Mouse (Mus musculus): ENCODE data around the gene Trak1. TPM values are rescaled to one million over a fixed set of nuclear protein-coding genes. Genes with fewer than 3 reads are reported as not detected.
"Not testable (repeated sequence)": the region's sequence is repeated elsewhere in the genome, so short reads cannot be mapped to it uniquely, and the experiment has no call there.

Gene Trak1
- polyA plus RNA-seq, 1 experiment from 2014 or later, result 38.0 TPM

- Histone ChIP-seq H3K4me2 (replicated peaks) (no peak overlapping the region), H3K9ac (replicated peaks) (no peak overlapping the region), H3K4me1 (no peaks in the 10 kb centered on the region), H3K36me3 (peaks cover 7% of the 10 kb centered on the region), H3K4me3 (no peak overlapping the region), H3K27me3 (no peaks in the 10 kb centered on the region), H3K27ac (replicated peaks) (no peak overlapping the region), H3K9me3 (no peaks in the 10 kb centered on the region)
- no peak for ATAC-seq (ENCODE audit: low FRiP score, low read depth)
- 87% methylated on average over 15 of the region's 15 CpGs for WGBS
Measured at GRCm38 (mm10) chr9:121433745-121434528, 136.6 kb downstream of the Trak1 start.

- H3K4me3 ChIP-seq, result no peak overlapping the region
- H3K9ac ChIP-seq (replicated peaks), result no peak overlapping the region
- no peaks in the 10 kb centered on the region for H3K9me3 ChIP-seq
- 79% methylated on average over 3 of the region's 3 CpGs for WGBS
- H3K4me2 ChIP-seq (replicated peaks), result no peak overlapping the region
- H3K4me1 ChIP-seq, result no peaks in the 10 kb centered on the region
- no peak overlapping the region for H3K27ac ChIP-seq (replicated peaks)
- H3K27me3 ChIP-seq, result no peaks in the 10 kb centered on the region
- H3K36me3 ChIP-seq, result peaks cover 7% of the 10 kb centered on the region
- ATAC-seq (ENCODE audit: low FRiP score, low read depth), result no peak
Measured at GRCm38 (mm10) chr9:121435332-121435956, 138.1 kb downstream of the Trak1 start.

GRCm38 (mm10) chr9:121436501-121436900 is 139.2 kb downstream of the Trak1 start:
- peaks cover 8% of the 10 kb centered on the region for H3K36me3 ChIP-seq
- H3K27ac ChIP-seq (replicated peaks), result peak overlapping the region; percentile 15; the same call in 1 of the 2 replicates
- no peak for ATAC-seq (ENCODE audit: low FRiP score, low read depth)
- WGBS, result 67% methylated on average over 1 of the region's 1 CpGs
- H3K9me3 ChIP-seq, result no peaks in the 10 kb centered on the region
- H3K4me1 ChIP-seq, result no peaks in the 10 kb centered on the region
- H3K4me2 ChIP-seq (replicated peaks), result no peak overlapping the region
- H3K9ac ChIP-seq (replicated peaks), result no peak overlapping the region
- H3K4me3 ChIP-seq, result no peak overlapping the region
- H3K27me3 ChIP-seq, result no peaks in the 10 kb centered on the region

GRCm38 (mm10) chr9:121442145-121442544 is 144.8 kb downstream of the Trak1 start:
- Histone ChIP-seq H3K9ac (replicated peaks) (no peak overlapping the region), H3K4me3 (no peak overlapping the region), H3K27ac (replicated peaks) (no peak overlapping the region), H3K4me2 (replicated peaks) (no peak overlapping the region), H3K36me3 (peaks cover 49% of the 10 kb centered on the region), H3K4me1 (no peaks in the 10 kb centered on the region), H3K27me3 (no peaks in the 10 kb centered on the region), H3K9me3 (no peaks in the 10 kb centered on the region)
- WGBS, result 87% methylated on average over 1 of the region's 1 CpGs
- no peak for ATAC-seq (ENCODE audit: low FRiP score, low read depth)

GRCm38 (mm10) chr9:121443696-121444366 is 146.5 kb downstream of the Trak1 start:
- WGBS, result 67% methylated on average over 31 of the region's 31 CpGs
- Histone ChIP-seq H3K4me1 (no peaks in the 10 kb centered on the region), H3K27ac (replicated peaks) (no peak overlapping the region; the same call in 1 of the 2 replicates), H3K27me3 (no peaks in the 10 kb centered on the region), H3K4me2 (replicated peaks) (no peak overlapping the region), H3K4me3 (no peak overlapping the region), H3K36me3 (peaks cover 65% of the 10 kb centered on the region), H3K9me3 (no peaks in the 10 kb centered on the region), H3K9ac (replicated peaks) (no peak overlapping the region)
- no peak for ATAC-seq (ENCODE audit: low FRiP score, low read depth)

DNA sequence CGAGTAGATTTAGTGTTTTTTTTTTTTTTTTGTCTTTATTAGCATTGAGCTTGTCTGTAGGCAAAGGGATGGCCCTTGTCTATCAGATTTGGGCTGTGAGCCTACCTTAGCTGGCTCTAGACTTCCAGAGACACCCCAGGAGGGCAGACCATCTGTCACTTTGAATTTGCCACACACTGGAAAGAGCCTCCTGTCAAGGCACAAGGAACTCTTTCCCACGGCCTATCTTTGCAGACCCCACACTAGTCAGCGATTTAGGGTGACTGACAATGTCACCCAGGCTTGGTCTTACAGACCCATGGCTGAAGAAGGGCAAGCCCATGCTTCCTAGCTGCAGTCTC is 147.0 kb downstream of the Trak1 start:
- ATAC-seq (ENCODE audit: low FRiP score, low read depth), result no peak
- Histone ChIP-seq H3K4me3 (no peak overlapping the region), H3K4me2 (replicated peaks) (no peak overlapping the region), H3K27me3 (no peaks in the 10 kb centered on the region), H3K27ac (replicated peaks) (no peak overlapping the region; the same call in 1 of the 2 replicates), H3K9me3 (no peaks in the 10 kb centered on the region), H3K9ac (replicated peaks) (no peak overlapping the region), H3K36me3 (peaks cover 70% of the 10 kb centered on the region), H3K4me1 (no peaks in the 10 kb centered on the region)
- WGBS, result 66% methylated on average over 3 of the region's 3 CpGs

GRCm38 (mm10) chr9:121445364-121445763 is 148.1 kb downstream of the Trak1 start:
- Histone ChIP-seq H3K27ac (replicated peaks) (no peak overlapping the region), H3K9me3 (no peaks in the 10 kb centered on the region), H3K36me3 (peaks cover 80% of the 10 kb centered on the region), H3K4me2 (replicated peaks) (no peak overlapping the region), H3K4me3 (no peak overlapping the region), H3K4me1 (no peaks in the 10 kb centered on the region), H3K27me3 (no peaks in the 10 kb centered on the region), H3K9ac (replicated peaks) (no peak overlapping the region)
- no peak for ATAC-seq (ENCODE audit: low FRiP score, low read depth)
- WGBS, result 90% methylated on average over 2 of the region's 2 CpGs

DNA sequence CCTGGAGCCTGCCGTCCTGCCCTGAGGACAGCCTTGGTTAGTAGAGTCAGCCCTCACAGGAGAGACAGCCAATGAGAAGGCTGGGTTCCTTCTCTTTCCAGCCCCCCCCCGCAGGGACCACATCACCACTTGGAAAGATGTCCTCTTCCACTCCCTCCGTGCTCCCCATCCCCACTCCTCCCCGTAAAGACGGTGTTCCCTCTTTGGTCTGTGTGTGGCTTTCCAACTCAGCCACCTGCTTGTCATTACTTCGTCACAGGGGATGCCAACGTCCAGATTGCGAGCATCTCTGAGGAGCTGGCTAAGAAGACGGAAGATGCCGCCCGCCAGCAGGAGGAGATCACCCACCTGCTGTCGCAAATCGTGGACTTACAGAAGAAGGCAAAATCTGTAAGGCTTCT is 149.1 kb downstream of the Trak1 start:
- WGBS, result 90% methylated on average over 13 of the region's 13 CpGs
- Histone ChIP-seq H3K4me1 (no peaks in the 10 kb centered on the region), H3K36me3 (peaks cover 91% of the 10 kb centered on the region), H3K9me3 (no peaks in the 10 kb centered on the region), H3K4me2 (replicated peaks) (no peak overlapping the region), H3K27me3 (no peaks in the 10 kb centered on the region), H3K9ac (replicated peaks) (no peak overlapping the region), H3K27ac (replicated peaks) (no peak overlapping the region), H3K4me3 (no peak overlapping the region)
- no peak for ATAC-seq (ENCODE audit: low FRiP score, low read depth)

DNA sequence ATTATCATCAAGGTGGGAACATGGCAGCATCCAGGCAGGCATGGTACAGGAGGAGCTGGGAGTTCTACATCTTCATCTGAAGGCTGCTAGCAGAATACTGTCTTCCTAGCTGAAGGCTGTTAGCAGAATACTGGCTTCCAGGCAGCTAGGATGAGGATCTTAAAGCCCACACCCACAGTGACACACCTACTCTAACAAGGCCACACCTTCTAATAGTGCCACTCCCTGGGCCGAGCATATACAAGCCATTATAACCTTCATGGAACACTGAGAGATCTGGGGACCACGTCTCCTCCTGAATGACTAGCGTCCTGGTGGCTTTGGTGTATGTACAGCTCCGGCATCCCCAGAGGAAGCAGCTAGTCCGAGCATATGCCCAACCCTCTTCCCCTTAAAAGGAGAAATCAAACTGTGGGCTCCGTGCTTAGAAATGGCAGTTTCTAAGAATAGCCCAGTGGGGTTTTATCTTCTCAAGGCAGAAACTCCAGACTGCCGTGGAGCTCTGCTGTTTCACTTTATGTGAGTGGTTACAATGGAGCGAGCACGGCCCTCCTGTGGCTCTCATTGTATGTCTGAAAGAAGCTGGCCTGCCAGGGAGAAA is 155.1 kb downstream of the Trak1 start:
- not testable (repeated sequence) for H3K4me2 ChIP-seq (replicated peaks); H3K27me3 ChIP-seq; H3K27ac ChIP-seq (replicated peaks); H3K4me1 ChIP-seq; ATAC-seq (ENCODE audit: low FRiP score, low read depth); H3K9ac ChIP-seq (replicated peaks); H3K9me3 ChIP-seq; H3K4me3 ChIP-seq
- H3K36me3 ChIP-seq, result peaks cover 88% of the 10 kb centered on the region
- 54% methylated on average over 9 of the region's 9 CpGs for WGBS

GRCm38 (mm10) chr9:121454891-121455290 is 157.6 kb downstream of the Trak1 start:
- ATAC-seq (ENCODE audit: low FRiP score, low read depth), result no peak
- Histone ChIP-seq H3K9ac (replicated peaks) (no peak overlapping the region), H3K4me2 (replicated peaks) (no peak overlapping the region), H3K4me1 (no peaks in the 10 kb centered on the region), H3K36me3 (peaks cover 81% of the 10 kb centered on the region), H3K4me3 (no peak overlapping the region), H3K9me3 (no peaks in the 10 kb centered on the region), H3K27me3 (no peaks in the 10 kb centered on the region), H3K27ac (replicated peaks) (no peak overlapping the region)
- WGBS, result 93% methylated on average over 3 of the region's 3 CpGs

- H3K27ac ChIP-seq (replicated peaks), result no peak overlapping the region
- no peaks in the 10 kb centered on the region for H3K9me3 ChIP-seq
- no peaks in the 10 kb centered on the region for H3K4me1 ChIP-seq
- ATAC-seq (ENCODE audit: low FRiP score, low read depth), result no peak
- no peaks in the 10 kb centered on the region for H3K27me3 ChIP-seq
- H3K9ac ChIP-seq (replicated peaks), result no peak overlapping the region
- no peak overlapping the region for H3K4me3 ChIP-seq
- no peak overlapping the region for H3K4me2 ChIP-seq (replicated peaks)
- 93% methylated on average over 13 of the region's 13 CpGs for WGBS
- H3K36me3 ChIP-seq, result peaks cover 80% of the 10 kb centered on the region
Measured at GRCm38 (mm10) chr9:121456739-121457515, 159.6 kb downstream of the Trak1 start.
